Comparison of ENCODE assay signal across 44 mouse cellular contexts in genomic region chr16:38358256-38358812, GRCm38 (mm10). TPM values are rescaled to one million over a fixed set of nuclear protein-coding genes. Genes with fewer than 3 reads are reported as not detected.
"Had no signal": no experiment of that assay in that cellular context is flagged by ENCODE, and none has a peak within 500 bp of the region (broad histone marks: within the 10 kb centered on the region; RNA-seq: fewer than 3 reads in every experiment).

No protein-coding gene starts in this region.

- H3K4me3 ChIP-seq: left cerebral cortex, adult 2 months; limb, embryonic 10.5 days; limb, embryonic 12.5 days; limb, embryonic 13.5 days; limb, embryonic 15.5 days; liver, embryonic 12.5 days; liver, embryonic 13.5 days; liver, embryonic 15.5 days; lung, embryonic 15.5 days; megakaryocyte, embryonic 14.5 days; midbrain, embryonic 10.5 days; midbrain, embryonic 12.5 days; midbrain, embryonic 13.5 days; midbrain, embryonic 15.5 days; myocyte; neural tube, embryonic 12.5 days had no signal

- H3K27me3 ChIP-seq: limb, embryonic 12.5 days; limb, embryonic 13.5 days; limb, embryonic 15.5 days; liver, embryonic 12.5 days; liver, embryonic 13.5 days; liver, embryonic 15.5 days; lung, embryonic 15.5 days; megakaryocyte, embryonic 14.5 days; midbrain, embryonic 12.5 days; midbrain, embryonic 13.5 days; midbrain, embryonic 15.5 days; neural tube, embryonic 12.5 days had no signal

- H3K4me2 ChIP-seq: limb, embryonic 12.5 days; limb, embryonic 13.5 days; limb, embryonic 15.5 days; liver, embryonic 11.5 days; liver, embryonic 12.5 days; liver, embryonic 13.5 days; liver, embryonic 15.5 days; lung, embryonic 14.5 days; lung, embryonic 15.5 days; midbrain, embryonic 12.5 days; midbrain, embryonic 13.5 days; midbrain, embryonic 15.5 days; neural tube, embryonic 12.5 days had no signal

- H3K9me3 ChIP-seq: limb, embryonic 10.5 days; limb, embryonic 12.5 days; limb, embryonic 13.5 days; limb, embryonic 15.5 days; liver, embryonic 12.5 days; liver, embryonic 13.5 days; liver, embryonic 15.5 days; lung, embryonic 15.5 days; megakaryocyte, embryonic 14.5 days; midbrain, embryonic 10.5 days; midbrain, embryonic 12.5 days; midbrain, embryonic 13.5 days; midbrain, embryonic 15.5 days; neural tube, embryonic 12.5 days had no signal

- H3K4me1 ChIP-seq: midbrain, embryonic 12.5 days; midbrain, embryonic 15.5 days had no signal

- H3K9ac ChIP-seq: limb, embryonic 12.5 days; limb, embryonic 13.5 days; limb, embryonic 15.5 days; liver, embryonic 12.5 days; liver, embryonic 13.5 days; liver, embryonic 14.5 days; liver, embryonic 15.5 days; liver, postnatal 0 days; lung, embryonic 14.5 days; lung, embryonic 15.5 days; midbrain, embryonic 12.5 days; midbrain, embryonic 13.5 days; midbrain, embryonic 15.5 days; neural tube, embryonic 12.5 days had no signal

- DNase-seq: left cerebral cortex, postnatal 4 days; liver; liver, embryonic 13.5 days; liver, postnatal 0 days; lung, adult 18-20 months; lung, adult 2 months; lung, embryonic 14.5 days; lung, postnatal 10 days; lung, postnatal 14 days; lung, postnatal 36 days; lung, postnatal 4 days; midbrain, embryonic 14.5 days had no signal

- ATAC-seq: liver, embryonic 12.5 days; liver, postnatal 0 days; lung, postnatal 0 days; midbrain, embryonic 13.5 days; midbrain, embryonic 15.5 days; midbrain, embryonic 16.5 days had no signal

- H3K36me3 ChIP-seq: lung, embryonic 15.5 days; midbrain, embryonic 12.5 days; midbrain, embryonic 15.5 days had no signal

- H3K27ac ChIP-seq: left cerebral cortex, adult 2 months; limb, embryonic 10.5 days; limb, embryonic 12.5 days; limb, embryonic 13.5 days; limb, embryonic 15.5 days; liver, embryonic 12.5 days; liver, embryonic 13.5 days; liver, embryonic 14.5 days; liver, embryonic 15.5 days; lung, embryonic 15.5 days; macrophage; midbrain, embryonic 10.5 days; midbrain, embryonic 12.5 days; midbrain, embryonic 13.5 days; midbrain, embryonic 15.5 days; neural tube, embryonic 12.5 days had no signal

RNA-seq across cellular contexts. Expression of gene Popdc2, which starts 3.7 kb away (rescaled TPM):
- polyA plus RNA-seq: macrophage had no signal

RNA-seq across cellular contexts. Expression of gene Gm21987, which starts 11.5 kb away (rescaled TPM):
- total RNA-seq: left cerebral cortex, adult 2 months; left cerebral cortex, adult 8-10 months; left cerebral cortex, postnatal 10 days; left cerebral cortex, postnatal 14 days; left cerebral cortex, postnatal 36 days; left cerebral cortex, postnatal 4 days; liver, adult 2 months; megakaryocyte progenitor cell, adult 5-6 weeks; megakaryocyte, adult 5-6 weeks; megakaryocyte-erythroid progenitor cell, adult 5-6 weeks had no signal
- polyA plus RNA-seq: limb, embryonic 10.5 days; limb, embryonic 11.5 days; limb, embryonic 12.5 days; limb, embryonic 13.5 days; limb, embryonic 14.5 days; liver, adult 2 months; liver, embryonic 11.5 days; liver, embryonic 12.5 days; liver, embryonic 13.5 days; liver, embryonic 14.5 days; liver, embryonic 15.5 days; liver, embryonic 16.5 days; liver, postnatal 0 days; lung, adult 2 months; lung, embryonic 14.5 days; lung, embryonic 15.5 days; lung, postnatal 0 days; macrophage; midbrain, embryonic 10.5 days; midbrain, embryonic 12.5 days; midbrain, embryonic 13.5 days; midbrain, embryonic 14.5 days; midbrain, embryonic 15.5 days; midbrain, embryonic 16.5 days; neural tube, embryonic 11.5 days; neural tube, embryonic 12.5 days had no signal

RNA-seq across cellular contexts. Expression of gene Maats1, which starts 16.4 kb away (rescaled TPM):
- total RNA-seq: liver, adult 2 months; megakaryocyte progenitor cell, adult 5-6 weeks; megakaryocyte, adult 5-6 weeks had no signal
- polyA plus RNA-seq: limb, embryonic 10.5 days; limb, embryonic 15.5 days; liver, adult 2 months; liver, embryonic 13.5 days; macrophage had no signal
